Mouse (Mus musculus) lung, embryonic 16.5 days (tissue): ENCODE data around the gene Iqgap1. TPM values are rescaled to one million over a fixed set of nuclear protein-coding genes. Genes with fewer than 3 reads are reported as not detected.
A peak's percentile ranks its signal among the peaks of the same experiment; 100 is the strongest.

Source experiments
- ATAC-seq: fragments of 200-750 bp; cut with Nextera tagmentation; 2 replicates; pipeline ENCODE4 v1.8.0; 2017; ENCODE audit warnings: low read depth, mild to moderate bottlenecking, moderate library complexity
- H3K27ac ChIP-seq: fragments of 300-500 bp; sonication (generic); 2 replicates; pipeline ENCODE4 v1.5.1; 2014; ENCODE audit warnings: mild to moderate bottlenecking, control low read depth, low read length
- H3K27me3 ChIP-seq: fragments of 300-500 bp; sonication (generic); 2 replicates; pipeline ENCODE4 v1.6.1; 2014; ENCODE audit warnings: low read depth, low read length, mixed read lengths; ENCODE audit not compliant: control insufficient read depth, insufficient read depth
- H3K36me3 ChIP-seq: fragments of 300-500 bp; sonication (generic); 2 replicates; pipeline ENCODE4 v1.6.1; 2014; ENCODE audit warnings: low read length; ENCODE audit not compliant: control insufficient read depth, insufficient read depth
- H3K4me1 ChIP-seq: fragments of 300-500 bp; sonication (generic); replicated peaks from 2 replicates; pipeline ENCODE4 v1.6.1; 2014; ENCODE audit warnings: low read length, mixed read lengths; ENCODE audit not compliant: control insufficient read depth, insufficient read depth
- H3K4me2 ChIP-seq: fragments of 300-500 bp; sonication (generic); 2 replicates; pipeline ENCODE4 v1.6.1; 2014; ENCODE audit warnings: low read depth, low read length, control low read depth
- H3K4me3 ChIP-seq: fragments of 300-500 bp; sonication (generic); 2 replicates; pipeline ENCODE4 v1.5.1; 2014; ENCODE audit warnings: mild to moderate bottlenecking, low read length, control low read depth
- H3K9ac ChIP-seq: fragments of 300-500 bp; sonication (generic); 2 replicates; pipeline ENCODE4 v1.6.1; 2014; ENCODE audit warnings: low read length, control low read depth
- H3K9me3 ChIP-seq: fragments of 300-500 bp; sonication (generic); 2 replicates; pipeline ENCODE4 v1.6.1; 2016; ENCODE audit warnings: low read length; ENCODE audit not compliant: control insufficient read depth
- WGBS: fragments of 180-500 bp; shearing (Covaris S2); extraction: QIAGEN DNeasy Blood & Tissue Kit; methylation state at CpG from one replicate; pipeline ENCODE4 v1.1.7; 2014; 5-methylcytosine and 5-hydroxymethylcytosine counted together
- polyA plus RNA-seq: library from polyadenylated mRNA; unstranded; fragments of >200 nt; fragmentation: Nextera tagmentation; extraction: Ambion mirVana; gene quantifications from 2 replicates; pipeline ENCODE4 v1.2.1, GENCODE M21; 2015

Iqgap1 gene
- polyA plus RNA-seq, 1 experiment from 2014 or later = 136 TPM

DNA sequence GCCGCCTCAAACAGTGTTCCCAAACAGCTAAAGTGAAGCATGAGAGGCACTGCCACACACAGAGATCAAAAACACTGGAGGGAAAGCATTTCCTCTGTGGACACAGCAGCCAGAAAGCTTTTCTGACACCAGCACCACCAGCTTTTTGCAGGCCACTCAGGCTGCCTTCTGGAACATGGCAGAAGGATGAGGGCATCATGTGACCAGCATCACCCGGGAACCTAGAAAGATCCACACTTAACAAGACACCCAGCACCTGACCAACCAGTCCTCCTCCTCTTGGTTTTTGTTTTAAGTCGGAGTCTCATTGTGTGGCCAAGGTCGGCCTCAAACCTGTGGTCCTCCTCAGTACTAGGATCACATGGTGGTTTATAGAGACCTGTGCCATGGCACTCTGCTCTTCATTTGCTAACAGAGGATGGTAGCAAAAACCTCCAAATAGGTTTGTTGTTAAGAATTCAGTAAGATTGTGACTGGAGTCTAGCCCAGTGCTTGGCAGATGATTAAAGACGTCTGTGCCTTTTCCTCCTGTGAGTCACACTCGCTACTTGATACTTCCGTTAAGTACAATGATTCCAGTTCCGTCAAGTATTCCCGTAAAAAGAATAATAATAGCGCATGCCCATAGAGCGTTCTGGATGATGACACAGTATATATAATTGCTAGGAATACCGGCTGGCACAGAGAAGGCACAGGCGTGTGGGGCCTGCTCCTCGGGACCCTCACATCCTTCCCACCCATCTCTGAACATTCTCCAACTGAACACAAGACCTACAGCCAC, 51.8 kb downstream of the Iqgap1 start:
- peak; percentile 60 for ATAC-seq
- H3K4me1 ChIP-seq = peaks cover 23% of the 10 kb centered on the region

DNA sequence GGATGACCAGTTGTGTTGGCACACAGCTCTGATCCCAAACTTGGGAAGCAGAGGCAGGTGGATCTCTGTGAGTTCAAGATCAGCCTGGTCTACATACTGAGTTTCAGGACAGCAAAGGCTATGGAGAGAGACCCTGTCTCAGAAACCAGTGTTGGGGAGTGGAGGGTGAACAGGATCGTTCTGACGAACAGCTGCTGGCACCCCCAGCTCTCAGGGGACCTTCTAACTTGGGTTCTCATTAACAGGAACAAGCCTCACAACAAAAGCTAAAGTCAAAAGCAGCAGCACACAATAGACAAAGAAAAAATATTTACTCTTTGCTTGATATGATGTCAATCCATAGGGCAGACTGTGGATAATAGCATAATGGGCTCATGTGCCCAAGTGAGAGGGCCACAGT, 55.3 kb downstream of the Iqgap1 start:
- H3K27me3 ChIP-seq = no peaks in the 10 kb centered on the region
- no peak overlapping the region for H3K9ac ChIP-seq
- no peak overlapping the region for H3K27ac ChIP-seq
- H3K4me3 ChIP-seq = no peak overlapping the region
- no peaks in the 10 kb centered on the region for H3K9me3 ChIP-seq
- peaks cover 38% of the 10 kb centered on the region for H3K4me1 ChIP-seq
- WGBS = 89% methylated on average over 2 of the region's 2 CpGs
- no peak for ATAC-seq
- no peak overlapping the region for H3K4me2 ChIP-seq
- H3K36me3 ChIP-seq = peaks cover 9% of the 10 kb centered on the region

More for the DNA sequence above, 51.8 kb downstream of the Iqgap1 start:
- no peak overlapping the region for H3K9ac ChIP-seq
- no peaks in the 10 kb centered on the region; the same call in 1 of the 2 replicates for H3K36me3 ChIP-seq
- no peak overlapping the region for H3K4me2 ChIP-seq
- H3K4me3 ChIP-seq = no peak overlapping the region
- no peaks in the 10 kb centered on the region for H3K9me3 ChIP-seq
- H3K27ac ChIP-seq = peak overlapping the region; percentile 84
- H3K27me3 ChIP-seq = no peaks in the 10 kb centered on the region
- WGBS = 42% methylated on average over 14 of the region's 14 CpGs

DNA sequence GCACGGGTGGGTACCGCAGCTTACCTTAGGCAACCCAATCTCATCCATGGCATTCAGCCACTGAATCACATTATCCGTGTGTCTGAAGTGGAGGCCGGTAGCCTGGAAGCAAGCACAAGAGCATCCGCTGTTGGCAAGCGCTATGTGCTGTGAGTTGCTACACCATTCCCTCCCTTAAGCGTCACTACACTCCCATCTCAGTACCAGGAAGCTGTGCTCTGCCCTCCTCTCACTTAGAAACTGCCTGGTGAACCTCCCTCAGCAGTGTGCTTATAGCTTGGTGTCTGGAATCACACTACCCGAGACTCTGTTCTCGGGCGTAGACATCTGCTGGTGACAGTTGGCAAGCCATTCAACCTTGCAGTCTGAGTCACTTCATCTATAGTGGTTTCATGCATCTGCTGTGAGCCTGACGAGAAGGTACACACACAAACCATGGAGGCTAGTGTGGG, 58.9 kb downstream of the Iqgap1 start:
- H3K4me3 ChIP-seq = no peak overlapping the region
- no peaks in the 10 kb centered on the region for H3K9me3 ChIP-seq
- H3K27ac ChIP-seq = no peak overlapping the region
- H3K27me3 ChIP-seq = no peaks in the 10 kb centered on the region
- no peak for ATAC-seq
- H3K4me2 ChIP-seq = no peak overlapping the region
- no peak overlapping the region for H3K9ac ChIP-seq
- H3K36me3 ChIP-seq = peaks cover 11% of the 10 kb centered on the region
- H3K4me1 ChIP-seq = peaks cover 37% of the 10 kb centered on the region
- WGBS = 82% methylated on average over 11 of the region's 11 CpGs

DNA sequence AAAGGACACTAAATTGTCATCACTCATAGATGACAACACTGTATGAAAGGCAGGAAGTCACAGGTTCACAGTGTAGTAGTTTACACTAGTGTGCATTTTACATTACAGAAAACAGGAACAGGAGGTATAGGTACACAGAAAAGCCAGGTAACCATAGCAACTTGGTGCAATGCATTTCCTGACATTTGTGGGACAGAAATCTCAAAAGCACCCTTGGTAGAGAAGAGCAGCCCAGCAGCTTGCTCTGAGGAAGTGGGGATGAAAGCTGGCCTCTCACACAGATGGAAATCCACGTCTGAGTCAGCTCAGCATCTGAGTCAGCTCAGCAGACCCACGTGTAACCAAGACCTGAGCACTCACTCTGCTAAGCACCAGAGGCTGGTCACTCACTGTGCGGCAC, 59.7 kb downstream of the Iqgap1 start:
- Histone ChIP-seq H3K36me3 (peaks cover 11% of the 10 kb centered on the region), H3K9ac (no peak overlapping the region), H3K4me3 (no peak overlapping the region), H3K4me2 (no peak overlapping the region), H3K9me3 (no peaks in the 10 kb centered on the region), H3K27me3 (no peaks in the 10 kb centered on the region), H3K4me1 (peaks cover 37% of the 10 kb centered on the region), H3K27ac (0 out of 2 replicates have a peak overlapping the region, but pooled peaks have one; percentile 8)
- ATAC-seq = no peak
- WGBS = 69% methylated on average over 3 of the region's 3 CpGs

DNA sequence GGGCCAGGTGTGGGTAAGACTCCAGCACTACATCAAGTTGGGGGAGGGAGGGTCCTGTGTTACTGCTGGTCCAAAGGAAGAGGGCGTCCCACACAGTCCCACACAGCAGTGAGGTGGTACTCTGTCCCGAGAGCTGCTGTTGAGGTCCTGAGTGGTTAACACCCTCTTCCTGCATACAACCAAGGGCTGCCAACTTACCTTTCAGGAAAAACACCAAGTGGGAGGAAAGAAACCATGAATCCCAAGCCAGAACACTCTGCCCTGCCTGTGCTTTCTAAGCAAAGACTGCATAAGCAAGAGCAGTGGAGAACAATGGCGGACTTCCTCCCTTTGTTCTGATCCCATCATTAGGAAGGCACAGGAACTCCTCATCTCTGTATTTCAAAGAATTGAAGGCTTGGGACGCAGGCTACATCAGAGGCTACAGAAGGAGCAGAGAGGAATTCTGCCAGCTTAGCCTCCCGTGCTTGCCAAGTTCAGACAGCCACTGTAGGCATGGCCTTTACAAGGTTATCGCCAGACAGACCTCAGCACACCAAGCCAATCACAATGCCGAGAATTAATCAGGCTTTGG, 61.8 kb downstream of the Iqgap1 start:
- Histone ChIP-seq H3K4me2 (no peak overlapping the region), H3K9ac (no peak overlapping the region), H3K4me1 (peaks cover 31% of the 10 kb centered on the region), H3K36me3 (peaks cover 17% of the 10 kb centered on the region), H3K9me3 (no peaks in the 10 kb centered on the region), H3K27me3 (no peaks in the 10 kb centered on the region), H3K27ac (peak overlapping the region; percentile 85), H3K4me3 (no peak overlapping the region)
- ATAC-seq = peak; percentile 80
- WGBS = 58% methylated on average over 7 of the region's 7 CpGs

DNA sequence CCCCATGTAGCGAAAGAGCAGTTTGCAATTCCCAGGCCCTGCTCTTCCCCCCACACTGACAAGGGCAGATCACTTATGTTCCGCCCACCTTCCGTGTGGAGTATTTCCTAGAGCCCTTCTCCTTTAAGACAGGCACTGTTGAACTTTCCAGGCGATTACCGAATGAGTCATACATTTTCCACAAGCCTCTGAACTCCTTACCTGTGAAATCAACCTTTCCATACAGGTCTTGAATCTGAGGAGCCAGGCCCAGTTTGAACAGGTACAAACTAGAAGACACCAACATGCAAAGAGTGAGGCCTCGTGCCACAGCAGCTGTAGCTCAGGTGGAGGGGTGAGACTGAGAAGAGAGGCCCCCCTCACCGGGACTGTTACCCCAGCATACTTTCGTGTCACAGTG, 63.5 kb downstream of the Iqgap1 start:
- Histone ChIP-seq H3K9me3 (no peaks in the 10 kb centered on the region), H3K4me1 (peaks cover 20% of the 10 kb centered on the region), H3K36me3 (peaks cover 23% of the 10 kb centered on the region), H3K27me3 (no peaks in the 10 kb centered on the region), H3K4me2 (no peak overlapping the region), H3K4me3 (no peak overlapping the region), H3K27ac (peak overlapping the region; percentile 70), H3K9ac (no peak overlapping the region)
- 48% methylated on average over 8 of the region's 8 CpGs for WGBS
- ATAC-seq = peak; percentile 63

DNA sequence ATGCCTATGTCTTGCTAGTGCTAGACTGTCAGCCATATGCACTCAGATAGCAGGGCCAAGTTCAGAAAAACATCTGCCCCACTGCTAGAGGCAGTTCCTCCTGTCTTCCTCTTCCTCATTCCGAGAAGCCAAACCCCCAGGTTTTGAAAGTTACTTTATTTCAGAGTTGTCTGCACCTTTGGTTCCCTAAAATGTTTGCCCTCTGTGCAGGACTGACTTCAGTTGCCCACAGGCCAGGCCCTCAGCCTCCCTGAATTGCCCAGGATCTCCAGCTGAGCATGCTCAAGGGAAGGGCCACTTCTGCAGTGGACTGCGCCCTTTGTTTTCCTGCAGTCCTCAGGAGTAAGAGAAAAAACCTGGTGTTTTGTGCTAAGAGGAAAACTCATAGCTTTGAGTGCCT, 71.7 kb downstream of the Iqgap1 start:
- no peak overlapping the region for H3K9ac ChIP-seq
- ATAC-seq = peak; percentile 81
- no peaks in the 10 kb centered on the region for H3K27me3 ChIP-seq
- H3K4me2 ChIP-seq = no peak overlapping the region
- H3K4me3 ChIP-seq = no peak overlapping the region
- peak overlapping the region; percentile 70 for H3K27ac ChIP-seq
- H3K9me3 ChIP-seq = no peaks in the 10 kb centered on the region
- H3K4me1 ChIP-seq = no peaks in the 10 kb centered on the region
- WGBS = 69% methylated on average over 2 of the region's 2 CpGs
- H3K36me3 ChIP-seq = peaks cover 56% of the 10 kb centered on the region

DNA sequence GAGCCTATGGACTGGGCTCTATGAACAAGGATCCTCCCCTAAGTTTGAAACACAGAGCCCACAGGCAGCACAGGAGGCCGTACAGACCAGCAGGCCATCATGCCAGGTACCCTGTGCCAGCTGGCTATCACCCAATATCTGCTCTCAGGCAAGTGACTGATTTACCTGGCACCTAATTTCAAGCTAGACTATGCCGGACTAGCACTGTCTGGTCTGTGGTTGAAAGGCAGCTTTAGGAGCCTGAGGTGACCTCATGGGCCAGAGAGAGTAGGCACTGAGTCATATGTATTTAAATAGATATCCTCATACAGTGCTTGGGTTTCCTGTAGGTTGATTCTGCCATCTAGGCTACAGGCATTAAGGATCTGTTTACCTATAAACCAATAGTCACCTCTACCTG, 72.2 kb downstream of the Iqgap1 start:
- ATAC-seq = peak; percentile 35; the same call in 1 of the 2 replicates
- Histone ChIP-seq H3K27me3 (no peaks in the 10 kb centered on the region), H3K4me2 (no peak overlapping the region), H3K36me3 (peaks cover 59% of the 10 kb centered on the region), H3K4me3 (no peak overlapping the region), H3K9me3 (no peaks in the 10 kb centered on the region), H3K9ac (no peak overlapping the region), H3K4me1 (no peaks in the 10 kb centered on the region), H3K27ac (peak overlapping the region; percentile 70)
- WGBS = 44% methylated on average over 2 of the region's 2 CpGs

DNA sequence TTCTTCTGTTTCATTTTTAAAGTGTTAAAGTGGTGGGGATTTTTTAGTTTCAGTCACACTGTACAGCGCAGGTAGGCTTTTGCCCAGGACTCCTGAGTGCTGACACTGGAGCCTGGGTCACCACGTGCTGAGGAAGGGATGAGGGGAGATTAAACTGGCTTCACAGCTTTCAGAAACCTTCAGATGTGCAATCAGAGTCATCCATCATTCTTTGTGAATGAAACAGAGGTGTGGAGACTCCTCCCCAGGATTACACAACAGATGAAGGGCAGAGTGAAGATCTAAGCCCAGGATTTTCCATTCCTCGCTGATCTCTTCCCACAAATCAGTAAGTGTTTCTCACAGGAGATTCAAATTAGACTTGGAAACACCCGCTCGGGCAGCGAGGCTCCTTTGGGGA, 76.2 kb downstream of the Iqgap1 start:
- H3K4me2 ChIP-seq = no peak overlapping the region
- no peak overlapping the region for H3K4me3 ChIP-seq
- peaks cover 54% of the 10 kb centered on the region for H3K36me3 ChIP-seq
- ATAC-seq = no peak
- WGBS = 66% methylated on average over 6 of the region's 6 CpGs
- H3K27me3 ChIP-seq = no peaks in the 10 kb centered on the region
- peaks cover 13% of the 10 kb centered on the region for H3K4me1 ChIP-seq
- no peaks in the 10 kb centered on the region for H3K9me3 ChIP-seq
- no peak overlapping the region for H3K9ac ChIP-seq
- no peak overlapping the region for H3K27ac ChIP-seq
